Mouse (Mus musculus): ENCODE results near the gene Cnot11. TPM values are rescaled to one million over a fixed set of nuclear protein-coding genes. Genes with fewer than 3 reads are reported as not detected.

The Cnot11 gene
- polyA plus RNA-seq, 1 experiment = 22.0 TPM

- TF ChIP-seq CTCF (IDR thresholded peaks at IDR 0.05; ENCODE audit: low read depth, low read length) = no peak
- TF ChIP-seq POLR2A (IDR thresholded peaks at IDR 0.05; ENCODE audit: borderline replicate concordance, low read depth, low read length) = no peak
- no peaks in the 10 kb centered on the region for H3K4me1 ChIP-seq (ENCODE audit: control insufficient read depth, insufficient read depth, low read length)
- H3K27ac ChIP-seq (ENCODE audit: insufficient read depth, low read depth, low read length) = no peak overlapping the region
- no peak overlapping the region for H3K4me3 ChIP-seq (ENCODE audit: insufficient read depth, low read length)
These were observed 23.0 kb upstream of the Cnot11 start for GRCm38 (mm10) chr1:39511775-39512174.

- no peak overlapping the region for H3K4me3 ChIP-seq (ENCODE audit: insufficient read depth, low read length)
- TF ChIP-seq CTCF (IDR thresholded peaks at IDR 0.05; ENCODE audit: low read depth, low read length) (no peak), POLR2A (IDR thresholded peaks at IDR 0.05; ENCODE audit: borderline replicate concordance, low read depth, low read length) (no peak)
- no peaks in the 10 kb centered on the region for H3K4me1 ChIP-seq (ENCODE audit: control insufficient read depth, insufficient read depth, low read length)
- H3K27ac ChIP-seq (ENCODE audit: insufficient read depth, low read depth, low read length) = no peak overlapping the region
These were observed 22.6 kb upstream of the Cnot11 start for GRCm38 (mm10) chr1:39512183-39512582.

GRCm38 (mm10) chr1:39515303-39515991 is 19.3 kb upstream of the Cnot11 start:
- TF ChIP-seq CTCF (IDR thresholded peaks at IDR 0.05; ENCODE audit: low read depth, low read length) (no peak), POLR2A (IDR thresholded peaks at IDR 0.05; ENCODE audit: borderline replicate concordance, low read depth, low read length) (no peak)

GRCm38 (mm10) chr1:39521326-39521725 is 13.5 kb upstream of the Cnot11 start:
- Histone ChIP-seq H3K27ac (ENCODE audit: insufficient read depth, low read depth, low read length) (no peak overlapping the region), H3K4me3 (ENCODE audit: insufficient read depth, low read length) (no peak overlapping the region), H3K4me1 (ENCODE audit: control insufficient read depth, insufficient read depth, low read length) (peaks cover 9% of the 10 kb centered on the region)
- TF ChIP-seq CTCF (IDR thresholded peaks at IDR 0.05; ENCODE audit: low read depth, low read length) (no peak), POLR2A (IDR thresholded peaks at IDR 0.05; ENCODE audit: borderline replicate concordance, low read depth, low read length) (no peak)

More at GRCm38 (mm10) chr1:39515303-39515991, 19.3 kb upstream of the Cnot11 start:
- Histone ChIP-seq H3K27ac (ENCODE audit: insufficient read depth, low read depth, low read length) (no peak overlapping the region), H3K4me1 (ENCODE audit: control insufficient read depth, insufficient read depth, low read length) (no peaks in the 10 kb centered on the region), H3K4me3 (ENCODE audit: insufficient read depth, low read length) (no peak overlapping the region)

GRCm38 (mm10) chr1:39522519-39522918 is 12.3 kb upstream of the Cnot11 start:
- TF ChIP-seq POLR2A (IDR thresholded peaks at IDR 0.05; ENCODE audit: borderline replicate concordance, low read depth, low read length) (no peak), CTCF (IDR thresholded peaks at IDR 0.05; ENCODE audit: low read depth, low read length) (peak; percentile 30; the same call in 1 of the 2 replicates)
- Histone ChIP-seq H3K4me1 (ENCODE audit: control insufficient read depth, insufficient read depth, low read length) (peaks cover 17% of the 10 kb centered on the region), H3K27ac (ENCODE audit: insufficient read depth, low read depth, low read length) (no peak overlapping the region), H3K4me3 (ENCODE audit: insufficient read depth, low read length) (no peak overlapping the region)

GRCm38 (mm10) chr1:39525763-39526162 is 9.0 kb upstream of the Cnot11 start:
- Histone ChIP-seq H3K4me1 (ENCODE audit: control insufficient read depth, insufficient read depth, low read length) (peaks cover 17% of the 10 kb centered on the region), H3K4me3 (ENCODE audit: insufficient read depth, low read length) (no peak overlapping the region), H3K27ac (ENCODE audit: insufficient read depth, low read depth, low read length) (no peak overlapping the region)
- TF ChIP-seq CTCF (IDR thresholded peaks at IDR 0.05; ENCODE audit: low read depth, low read length) (no peak), POLR2A (IDR thresholded peaks at IDR 0.05; ENCODE audit: borderline replicate concordance, low read depth, low read length) (no peak)

- peaks cover 17% of the 10 kb centered on the region for H3K4me1 ChIP-seq (ENCODE audit: control insufficient read depth, insufficient read depth, low read length)
- H3K4me3 ChIP-seq (ENCODE audit: insufficient read depth, low read length) = no peak overlapping the region
- no peak overlapping the region for H3K27ac ChIP-seq (ENCODE audit: insufficient read depth, low read depth, low read length)
- no peak for TF ChIP-seq CTCF (IDR thresholded peaks at IDR 0.05; ENCODE audit: low read depth, low read length)
- no peak for TF ChIP-seq POLR2A (IDR thresholded peaks at IDR 0.05; ENCODE audit: borderline replicate concordance, low read depth, low read length)
These were observed 8.2 kb upstream of the Cnot11 start for GRCm38 (mm10) chr1:39526371-39527167.

GRCm38 (mm10) chr1:39527432-39527831 is 7.4 kb upstream of the Cnot11 start:
- no peak overlapping the region for H3K4me3 ChIP-seq (ENCODE audit: insufficient read depth, low read length)

GRCm38 (mm10) chr1:39528319-39528718 is 6.5 kb upstream of the Cnot11 start:
- Histone ChIP-seq H3K27ac (ENCODE audit: insufficient read depth, low read depth, low read length) (no peak overlapping the region), H3K4me1 (ENCODE audit: control insufficient read depth, insufficient read depth, low read length) (peaks cover 17% of the 10 kb centered on the region), H3K4me3 (ENCODE audit: insufficient read depth, low read length) (no peak overlapping the region)
- TF ChIP-seq POLR2A (IDR thresholded peaks at IDR 0.05; ENCODE audit: borderline replicate concordance, low read depth, low read length) (no peak), CTCF (IDR thresholded peaks at IDR 0.05; ENCODE audit: low read depth, low read length) (no peak)

More at GRCm38 (mm10) chr1:39527432-39527831, 7.4 kb upstream of the Cnot11 start:
- no peak overlapping the region for H3K27ac ChIP-seq (ENCODE audit: insufficient read depth, low read depth, low read length)
- peak; percentile 93 for TF ChIP-seq CTCF (IDR thresholded peaks at IDR 0.05; ENCODE audit: low read depth, low read length)
- no peak for TF ChIP-seq POLR2A (IDR thresholded peaks at IDR 0.05; ENCODE audit: borderline replicate concordance, low read depth, low read length)
- peaks cover 17% of the 10 kb centered on the region for H3K4me1 ChIP-seq (ENCODE audit: control insufficient read depth, insufficient read depth, low read length)
